Mouse (Mus musculus): Measurements from ENCODE around the gene Adam12. TPM values are rescaled to one million over a fixed set of nuclear protein-coding genes. Genes with fewer than 3 reads are reported as not detected.

The Adam12 gene
- polyA plus RNA-seq, 1 experiment from 2014 or later: 7.0 TPM

GRCm38 (mm10) chr7:134229899-134230298, 2.0 kb downstream of the Adam12 start:
- Histone ChIP-seq H3K4me2 (replicated peaks; ENCODE audit: low read depth, low read length) (no peak overlapping the region), H3K27ac (ENCODE audit: low read depth, low read length) (no peak overlapping the region), H3K4me3 (ENCODE audit: low read length) (no peak overlapping the region), H3K9ac (ENCODE audit: low read depth, low read length) (no peak overlapping the region), H3K9me3 (ENCODE audit: control insufficient read depth, low read length) (no peaks in the 10 kb centered on the region), H3K4me1 (ENCODE audit: control insufficient read depth, insufficient read depth, low read length) (peaks cover 22% of the 10 kb centered on the region; the same call in 1 of the 2 replicates), H3K36me3 (ENCODE audit: control insufficient read depth, insufficient read depth, low read length) (no peaks in the 10 kb centered on the region), H3K27me3 (ENCODE audit: control insufficient read depth, insufficient read depth, low read length) (no peaks in the 10 kb centered on the region)
- WGBS: 77% methylated on average over 2 of the region's 2 CpGs
- no peak for ATAC-seq (ENCODE audit: low FRiP score, low TSS enrichment)

GRCm38 (mm10) chr7:134227773-134228455, 4.0 kb downstream of the Adam12 start:
- Histone ChIP-seq H3K9me3 (ENCODE audit: control insufficient read depth, low read length) (no peaks in the 10 kb centered on the region), H3K36me3 (ENCODE audit: control insufficient read depth, insufficient read depth, low read length) (no peaks in the 10 kb centered on the region), H3K4me1 (ENCODE audit: control insufficient read depth, insufficient read depth, low read length) (peaks cover 26% of the 10 kb centered on the region; the same call in 1 of the 2 replicates), H3K27me3 (ENCODE audit: control insufficient read depth, insufficient read depth, low read length) (no peaks in the 10 kb centered on the region), H3K4me2 (replicated peaks; ENCODE audit: low read depth, low read length) (0 out of 2 replicates have a peak overlapping the region, but pooled peaks have one; percentile 8), H3K9ac (ENCODE audit: low read depth, low read length) (no peak overlapping the region), H3K4me3 (ENCODE audit: low read length) (no peak overlapping the region), H3K27ac (ENCODE audit: low read depth, low read length) (peak overlapping the region; percentile 37; the same call in 1 of the 2 replicates)
- 13% methylated on average over 13 of the region's 13 CpGs for WGBS
- no peak for ATAC-seq (ENCODE audit: low FRiP score, low TSS enrichment)

GRCm38 (mm10) chr7:134227101-134227500, 4.8 kb downstream of the Adam12 start:
- Histone ChIP-seq H3K27ac (ENCODE audit: low read depth, low read length) (no peak overlapping the region), H3K27me3 (ENCODE audit: control insufficient read depth, insufficient read depth, low read length) (no peaks in the 10 kb centered on the region)

GRCm38 (mm10) chr7:134226231-134226630, 5.7 kb downstream of the Adam12 start:
- WGBS: 70% methylated on average over 3 of the region's 3 CpGs
- Histone ChIP-seq H3K4me1 (ENCODE audit: control insufficient read depth, insufficient read depth, low read length) (peaks cover 17% of the 10 kb centered on the region; the same call in 1 of the 2 replicates), H3K9me3 (ENCODE audit: control insufficient read depth, low read length) (no peaks in the 10 kb centered on the region), H3K4me3 (ENCODE audit: low read length) (no peak overlapping the region), H3K4me2 (replicated peaks; ENCODE audit: low read depth, low read length) (no peak overlapping the region), H3K27ac (ENCODE audit: low read depth, low read length) (no peak overlapping the region), H3K27me3 (ENCODE audit: control insufficient read depth, insufficient read depth, low read length) (no peaks in the 10 kb centered on the region), H3K36me3 (ENCODE audit: control insufficient read depth, insufficient read depth, low read length) (no peaks in the 10 kb centered on the region), H3K9ac (ENCODE audit: low read depth, low read length) (no peak overlapping the region)
- ATAC-seq (ENCODE audit: low FRiP score, low TSS enrichment): no peak

More at GRCm38 (mm10) chr7:134227101-134227500, 4.8 kb downstream of the Adam12 start:
- Histone ChIP-seq H3K9me3 (ENCODE audit: control insufficient read depth, low read length) (no peaks in the 10 kb centered on the region), H3K36me3 (ENCODE audit: control insufficient read depth, insufficient read depth, low read length) (no peaks in the 10 kb centered on the region), H3K4me1 (ENCODE audit: control insufficient read depth, insufficient read depth, low read length) (peaks cover 21% of the 10 kb centered on the region; the same call in 1 of the 2 replicates), H3K4me2 (replicated peaks; ENCODE audit: low read depth, low read length) (no peak overlapping the region), H3K4me3 (ENCODE audit: low read length) (no peak overlapping the region), H3K9ac (ENCODE audit: low read depth, low read length) (no peak overlapping the region)
- WGBS: 82% methylated on average over 4 of the region's 4 CpGs
- ATAC-seq (ENCODE audit: low FRiP score, low TSS enrichment): no peak

GRCm38 (mm10) chr7:134224741-134225612, 7.0 kb downstream of the Adam12 start:
- WGBS: under 1% methylated on average over 77 of the region's 90 CpGs
- H3K27ac ChIP-seq (ENCODE audit: low read depth, low read length): peak overlapping the region; percentile 51; the same call in 1 of the 2 replicates
- peak overlapping the region; percentile 71 for H3K4me3 ChIP-seq (ENCODE audit: low read length)
- H3K36me3 ChIP-seq (ENCODE audit: control insufficient read depth, insufficient read depth, low read length): no peaks in the 10 kb centered on the region
- no peaks in the 10 kb centered on the region for H3K9me3 ChIP-seq (ENCODE audit: control insufficient read depth, low read length)
- H3K9ac ChIP-seq (ENCODE audit: low read depth, low read length): peak overlapping the region; percentile 69
- ATAC-seq (ENCODE audit: low FRiP score, low TSS enrichment): peak; percentile 79
- peak overlapping the region; percentile 98 for H3K4me2 ChIP-seq (replicated peaks; ENCODE audit: low read depth, low read length)
- H3K27me3 ChIP-seq (ENCODE audit: control insufficient read depth, insufficient read depth, low read length): no peaks in the 10 kb centered on the region
- H3K4me1 ChIP-seq (ENCODE audit: control insufficient read depth, insufficient read depth, low read length): peaks cover 17% of the 10 kb centered on the region; the same call in 1 of the 2 replicates

- Histone ChIP-seq H3K9me3 (ENCODE audit: control insufficient read depth, low read length) (no peaks in the 10 kb centered on the region), H3K4me1 (ENCODE audit: control insufficient read depth, insufficient read depth, low read length) (peaks cover 17% of the 10 kb centered on the region; the same call in 1 of the 2 replicates), H3K36me3 (ENCODE audit: control insufficient read depth, insufficient read depth, low read length) (no peaks in the 10 kb centered on the region), H3K4me2 (replicated peaks; ENCODE audit: low read depth, low read length) (peak overlapping the region; percentile 98), H3K27ac (ENCODE audit: low read depth, low read length) (no peak overlapping the region; the same call in 1 of the 2 replicates), H3K4me3 (ENCODE audit: low read length) (peak overlapping the region; percentile 71), H3K27me3 (ENCODE audit: control insufficient read depth, insufficient read depth, low read length) (no peaks in the 10 kb centered on the region), H3K9ac (ENCODE audit: low read depth, low read length) (peak overlapping the region; percentile 69)
- peak; percentile 48; the same call in 1 of the 2 replicates for ATAC-seq (ENCODE audit: low FRiP score, low TSS enrichment)
- WGBS: 0% methylated on average over 13 of the region's 14 CpGs
Measured at GRCm38 (mm10) chr7:134224421-134224740, 7.6 kb downstream of the Adam12 start.

- no peaks in the 10 kb centered on the region for H3K36me3 ChIP-seq (ENCODE audit: control insufficient read depth, insufficient read depth, low read length)
Measured at GRCm38 (mm10) chr7:134223444-134224161, 8.3 kb downstream of the Adam12 start.

GRCm38 (mm10) chr7:134207956-134208355, 24.0 kb downstream of the Adam12 start:
- no peaks in the 10 kb centered on the region for H3K9me3 ChIP-seq (ENCODE audit: control insufficient read depth, low read length)
- no peak overlapping the region for H3K9ac ChIP-seq (ENCODE audit: low read depth, low read length)
- no peaks in the 10 kb centered on the region for H3K27me3 ChIP-seq (ENCODE audit: control insufficient read depth, insufficient read depth, low read length)
- no peaks in the 10 kb centered on the region for H3K36me3 ChIP-seq (ENCODE audit: control insufficient read depth, insufficient read depth, low read length)
- no peak overlapping the region for H3K4me2 ChIP-seq (replicated peaks; ENCODE audit: low read depth, low read length)
- H3K4me3 ChIP-seq (ENCODE audit: low read length): no peak overlapping the region
- 55% methylated on average over 10 of the region's 10 CpGs for WGBS
- no peaks in the 10 kb centered on the region for H3K4me1 ChIP-seq (ENCODE audit: control insufficient read depth, insufficient read depth, low read length)
- ATAC-seq (ENCODE audit: low FRiP score, low TSS enrichment): no peak
- H3K27ac ChIP-seq (ENCODE audit: low read depth, low read length): no peak overlapping the region

More at GRCm38 (mm10) chr7:134223444-134224161, 8.3 kb downstream of the Adam12 start:
- peak overlapping the region; percentile 71 for H3K4me3 ChIP-seq (ENCODE audit: low read length)
- no peak for ATAC-seq (ENCODE audit: low FRiP score, low TSS enrichment)
- H3K27me3 ChIP-seq (ENCODE audit: control insufficient read depth, insufficient read depth, low read length): no peaks in the 10 kb centered on the region
- H3K27ac ChIP-seq (ENCODE audit: low read depth, low read length): no peak overlapping the region
- no peak overlapping the region for H3K9ac ChIP-seq (ENCODE audit: low read depth, low read length)
- H3K4me2 ChIP-seq (replicated peaks; ENCODE audit: low read depth, low read length): peak overlapping the region; percentile 98
- WGBS: 26% methylated on average over 16 of the region's 16 CpGs
- peaks cover 17% of the 10 kb centered on the region; the same call in 1 of the 2 replicates for H3K4me1 ChIP-seq (ENCODE audit: control insufficient read depth, insufficient read depth, low read length)
- H3K9me3 ChIP-seq (ENCODE audit: control insufficient read depth, low read length): no peaks in the 10 kb centered on the region
